Mouse (Mus musculus): ENCODE data around the gene Rasl11b. TPM values are rescaled to one million over a fixed set of nuclear protein-coding genes. Genes with fewer than 3 reads are reported as not detected.

Gene Rasl11b
- polyA plus RNA-seq, 1 experiment: 10.1 TPM

- no peaks in the 10 kb centered on the region for H3K36me3 ChIP-seq (ENCODE audit: control insufficient read depth, insufficient read depth, low read length)
- H3K4me3 ChIP-seq (ENCODE audit: low read depth, low read length): no peak overlapping the region
- TF ChIP-seq CTCF (IDR thresholded peaks at IDR 0.05; ENCODE audit: extremely low read depth, insufficient read length, insufficient replicate concordance, low read depth, low read length): no peak
- TF ChIP-seq POLR2A (IDR thresholded peaks at IDR 0.05; ENCODE audit: low read depth, low read length): no peak
- no peaks in the 10 kb centered on the region for H3K27me3 ChIP-seq (ENCODE audit: control insufficient read depth, insufficient read depth, low read length)
- WGBS: 77% methylated on average over 3 of the region's 3 CpGs
- H3K27ac ChIP-seq (ENCODE audit: insufficient read depth, low read depth, low read length): no peak overlapping the region
- no peaks in the 10 kb centered on the region for H3K4me1 ChIP-seq (ENCODE audit: control insufficient read depth, insufficient read depth, insufficient read length, low read length)
These were observed 51.9 kb downstream of the Rasl11b start for GRCm38 (mm10) chr5:74246971-74247370.

Other genes starting within 250 kb of the Rasl11b start
- 0.63 and 0.96 TPM in 2 replicates for gene Usp46, start 126.9 kb upstream of the Rasl11b start, polyA plus RNA-seq (2012; rRNA removed)

Measured in small intestine, adult 2 months (tissue).